Mouse (Mus musculus): ENCODE measurements around the gene Cog3. TPM values are rescaled to one million over a fixed set of nuclear protein-coding genes. Genes with fewer than 3 reads are reported as not detected.
A peak's percentile ranks its signal among the peaks of the same experiment; 100 is the strongest.

The Cog3 gene
- total RNA-seq, 2 experiments from 2014 or later: 31.6 to 47.3 TPM

DNA sequence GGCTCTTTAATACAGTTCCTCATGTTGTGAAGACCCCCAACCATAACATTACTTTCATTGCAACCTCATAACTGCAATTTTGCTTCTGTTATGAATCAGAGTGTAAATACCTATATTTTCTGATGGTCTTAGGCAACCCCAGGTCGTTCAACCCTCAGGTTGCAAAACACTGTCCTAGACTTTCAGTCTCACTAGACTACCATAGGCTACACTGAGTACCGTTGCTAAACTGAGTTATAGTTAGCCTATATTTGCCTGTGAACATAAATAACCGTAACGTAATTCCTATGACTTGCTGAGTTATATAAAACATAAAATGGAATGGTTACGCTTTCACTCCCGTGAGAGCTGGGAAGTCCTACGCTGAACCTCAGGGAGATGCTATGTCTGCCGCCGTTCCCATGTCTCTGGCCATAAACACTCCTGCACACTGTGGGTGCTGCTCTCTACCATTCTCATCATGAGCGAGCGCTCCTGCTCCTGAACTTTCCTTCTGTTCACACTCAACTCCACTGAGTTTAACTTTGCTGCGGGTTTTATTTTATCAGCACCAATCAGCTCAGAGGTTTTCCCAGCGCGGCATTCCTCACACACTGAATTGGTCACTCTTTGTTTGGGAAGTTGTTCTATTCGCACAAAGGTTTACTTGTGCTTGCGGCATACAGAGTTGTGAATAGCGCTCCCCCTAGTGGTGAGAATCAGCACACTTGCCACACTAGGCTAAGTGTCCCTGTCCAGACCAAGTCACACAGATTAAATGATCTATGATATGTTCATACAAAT, 13.4 kb upstream of the Cog3 start:
- ATAC-seq (replicated peaks; ENCODE audit: low FRiP score, low TSS enrichment, poor library complexity, severe bottlenecking): peak; percentile 76

DNA sequence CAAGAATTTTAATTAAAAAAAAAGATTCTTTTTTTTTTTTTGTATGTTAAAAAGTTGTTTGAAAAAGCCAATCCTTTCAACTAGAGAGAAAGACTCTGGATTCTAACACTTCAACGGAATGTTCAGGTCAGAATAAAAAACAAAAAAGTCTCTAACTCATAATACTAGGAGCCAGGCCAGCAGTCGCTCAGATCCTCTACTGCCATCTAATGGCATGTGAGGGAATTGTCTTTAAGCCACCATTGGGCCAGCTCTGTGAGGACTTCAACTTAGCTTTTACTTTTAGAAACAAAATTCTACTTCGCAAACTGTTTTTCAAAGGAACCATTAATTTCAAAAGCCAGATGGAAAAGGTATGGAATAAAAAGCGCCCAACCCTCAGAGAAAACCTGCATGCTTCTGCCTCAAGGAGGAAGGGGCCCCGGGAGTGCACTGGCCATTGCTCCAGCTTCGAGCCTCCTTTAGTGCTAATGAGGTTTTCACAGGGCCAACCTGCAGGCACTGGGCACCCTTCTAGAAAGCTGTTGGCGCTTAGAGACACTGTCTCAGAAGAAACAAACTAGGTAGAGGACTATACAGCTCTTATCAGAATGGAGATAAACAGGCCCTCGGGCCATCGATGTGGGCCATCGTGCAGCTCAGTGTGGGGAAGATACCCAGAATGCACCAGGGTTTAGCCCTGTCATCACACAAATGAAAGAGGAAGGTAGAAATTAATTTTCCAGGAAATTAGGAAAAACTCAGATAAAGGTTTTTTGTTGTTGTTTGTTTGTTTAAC, 6.9 kb upstream of the Cog3 start:
- peak; percentile 80 for ATAC-seq (replicated peaks; ENCODE audit: low FRiP score, low TSS enrichment, poor library complexity, severe bottlenecking)

DNA sequence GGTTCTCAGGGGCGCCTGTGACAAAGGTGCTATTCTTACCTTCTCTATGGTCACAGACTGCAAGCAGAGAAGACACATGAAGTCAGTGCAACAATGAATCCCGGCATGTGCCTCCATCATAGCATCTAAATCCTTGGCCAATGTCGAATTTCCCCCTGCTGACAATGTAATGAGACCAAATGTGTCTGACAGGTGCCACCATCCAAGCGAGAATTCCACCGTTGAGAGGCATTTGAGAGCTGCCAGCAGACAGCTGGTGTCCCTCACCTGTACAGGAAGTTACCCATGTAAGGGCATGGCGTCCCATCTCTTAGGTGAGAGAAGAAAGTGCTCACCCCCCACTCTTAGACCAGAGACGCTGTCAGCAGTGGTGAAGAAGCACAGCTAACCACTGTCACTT, 4.1 kb upstream of the Cog3 start:
- ATAC-seq (replicated peaks; ENCODE audit: low FRiP score, low TSS enrichment, poor library complexity, severe bottlenecking): no peak

DNA sequence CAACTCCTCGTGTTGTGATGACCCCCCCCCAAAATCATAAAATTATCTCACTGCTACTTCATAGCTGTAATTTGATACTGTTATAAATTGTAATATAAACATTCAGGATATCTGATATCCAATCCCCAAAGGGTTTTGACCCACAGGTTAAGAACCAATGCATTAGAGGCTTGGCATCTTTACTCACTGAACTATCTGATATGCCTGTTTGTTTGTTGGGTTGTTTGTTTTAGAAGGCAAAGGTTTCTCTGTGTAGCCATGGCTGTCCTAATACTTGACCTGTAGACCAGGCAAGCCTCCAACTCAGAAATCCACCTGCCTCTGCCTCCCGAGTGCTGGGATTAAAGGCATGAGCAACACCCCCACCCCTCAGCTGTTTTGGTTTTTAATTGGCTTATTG, 3.5 kb upstream of the Cog3 start:
- no peak for ATAC-seq (replicated peaks; ENCODE audit: low FRiP score, low TSS enrichment, poor library complexity, severe bottlenecking)

DNA sequence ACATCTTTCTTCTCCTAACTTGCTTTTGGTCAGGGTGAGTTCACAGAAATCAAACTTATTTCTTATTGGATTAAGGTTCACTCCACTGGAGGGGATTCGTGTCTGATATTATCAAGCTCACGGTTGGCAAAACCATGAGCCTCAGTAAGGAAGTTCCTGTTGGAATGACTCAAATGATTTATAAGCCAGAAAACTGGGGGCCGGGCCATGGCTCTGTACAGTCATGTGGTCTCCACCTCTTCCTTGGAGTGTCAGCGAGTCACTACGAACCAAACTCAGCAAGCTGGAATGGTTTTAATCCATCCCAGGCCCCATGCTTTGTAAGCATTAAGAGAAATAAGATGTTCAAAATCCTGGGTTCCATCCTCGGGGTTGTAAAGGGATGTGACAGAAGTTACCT, 2.7 kb upstream of the Cog3 start:
- ATAC-seq (replicated peaks; ENCODE audit: low FRiP score, low TSS enrichment, poor library complexity, severe bottlenecking): no peak

DNA sequence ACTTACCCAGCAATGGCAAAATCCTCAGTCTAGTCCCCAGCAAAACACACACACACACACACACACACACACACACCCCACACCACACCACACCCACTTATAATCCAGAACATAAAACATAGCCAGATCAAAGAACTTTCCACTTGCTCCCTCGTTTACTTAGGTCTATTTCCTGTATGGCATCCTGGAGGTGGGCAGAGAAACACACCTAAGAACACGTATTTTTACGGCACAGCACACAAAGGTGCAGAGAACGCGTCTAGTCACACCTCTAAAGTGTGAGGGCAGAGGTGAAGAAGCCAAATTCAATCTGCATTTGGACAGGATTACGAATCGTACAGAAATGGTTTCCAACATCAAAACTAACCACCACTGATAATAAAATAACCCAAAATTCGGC, 1.1 kb downstream of the Cog3 start:
- no peak for ATAC-seq (replicated peaks; ENCODE audit: low FRiP score, low TSS enrichment, poor library complexity, severe bottlenecking)

DNA sequence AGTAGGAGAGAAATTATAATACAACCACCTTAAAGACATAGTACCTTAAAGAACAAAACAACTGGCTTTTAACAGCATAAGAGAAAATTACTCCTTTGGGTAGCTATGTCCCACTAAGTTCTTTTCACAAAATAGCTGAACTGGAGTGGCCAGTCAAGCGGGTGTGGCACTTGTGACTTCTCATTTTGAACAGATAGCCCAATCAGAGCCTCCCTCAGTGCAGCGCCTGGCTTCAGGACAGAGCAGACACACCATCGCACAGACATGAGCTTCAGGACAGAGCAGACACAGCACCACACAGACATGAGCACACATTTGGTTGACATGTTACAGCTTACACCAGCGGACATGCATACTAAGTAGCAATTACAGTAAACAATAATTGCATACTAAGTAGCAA, 3.3 kb downstream of the Cog3 start:
- peak; percentile 58 for ATAC-seq (replicated peaks; ENCODE audit: low FRiP score, low TSS enrichment, poor library complexity, severe bottlenecking)

DNA sequence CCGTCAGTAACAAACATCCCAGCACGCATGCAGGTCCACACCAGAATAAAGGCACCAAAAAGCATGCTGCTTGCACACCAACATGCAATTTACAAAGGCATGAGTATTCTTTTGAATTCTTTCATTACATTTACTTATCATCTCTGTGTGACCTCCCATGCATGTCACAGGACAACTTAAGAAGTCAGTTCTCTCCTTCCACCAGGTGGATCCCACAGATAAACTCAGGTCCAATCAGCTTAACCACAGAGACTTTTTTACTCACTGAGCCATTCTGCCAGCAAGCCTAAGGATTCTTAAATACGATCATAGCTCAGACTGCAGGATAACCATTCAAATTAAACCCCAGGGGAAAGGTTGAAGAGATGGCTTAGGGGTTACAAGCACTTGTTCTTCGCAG, 5.2 kb downstream of the Cog3 start:
- peak; percentile 92 for ATAC-seq (replicated peaks; ENCODE audit: low FRiP score, low TSS enrichment, poor library complexity, severe bottlenecking)

DNA sequence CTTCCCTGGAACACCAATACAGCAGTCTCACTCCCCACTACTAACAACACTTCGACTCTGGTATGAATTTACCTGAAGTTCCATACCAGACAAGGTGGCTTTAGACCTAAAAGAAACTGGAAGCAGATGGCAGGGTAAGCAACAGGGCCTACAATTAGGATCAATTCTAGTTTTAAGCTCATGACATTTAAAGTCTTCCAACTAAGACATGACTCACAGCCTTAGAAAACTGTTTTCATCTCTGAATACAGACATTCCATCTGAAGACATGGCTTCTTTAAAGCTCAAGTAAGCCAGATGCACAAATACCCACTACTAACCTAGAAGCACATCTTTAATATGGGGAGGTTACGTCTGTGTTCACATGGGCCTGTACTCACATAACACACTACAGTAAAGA, 6.4 kb downstream of the Cog3 start:
- ATAC-seq (replicated peaks; ENCODE audit: low FRiP score, low TSS enrichment, poor library complexity, severe bottlenecking): no peak

DNA sequence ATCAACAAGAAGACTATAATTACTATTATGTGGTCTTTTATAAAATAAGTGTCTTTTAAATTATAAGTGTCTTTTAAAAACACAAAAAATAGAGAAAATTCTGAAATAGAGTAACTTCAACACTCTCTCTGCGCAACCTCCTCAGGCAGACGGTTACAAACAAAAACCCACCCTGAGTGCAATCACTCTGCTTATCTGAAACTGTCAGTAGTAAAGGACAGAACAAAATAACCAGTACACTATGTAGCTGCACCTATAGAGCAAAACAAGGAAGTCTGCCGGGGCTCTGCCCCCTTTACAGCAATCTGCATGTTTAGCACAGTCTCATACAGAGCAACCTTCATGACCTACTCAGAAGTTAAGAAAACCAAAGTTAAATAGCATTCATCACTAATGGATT, 12.4 kb downstream of the Cog3 start:
- peak; percentile 85 for ATAC-seq (replicated peaks; ENCODE audit: low FRiP score, low TSS enrichment, poor library complexity, severe bottlenecking)

DNA sequence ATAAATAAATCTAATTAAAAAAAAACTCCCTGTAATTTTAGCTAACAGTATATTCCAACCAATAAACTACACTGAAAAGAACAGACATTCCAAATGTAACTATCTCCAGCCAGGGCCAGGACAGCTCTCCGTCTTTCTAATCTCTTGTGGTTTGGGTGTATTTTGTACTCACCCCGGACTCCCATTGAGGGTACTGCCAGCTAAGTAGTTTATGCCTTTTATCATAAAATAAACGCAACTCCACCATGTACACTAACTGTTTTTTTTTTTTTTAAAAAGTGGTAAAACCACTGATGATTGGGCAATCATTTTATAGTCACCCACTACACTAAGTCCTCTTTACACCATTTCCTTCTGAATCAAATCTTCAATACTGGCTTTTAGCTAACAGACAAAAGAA, 18.7 kb downstream of the Cog3 start:
- ATAC-seq (replicated peaks; ENCODE audit: low FRiP score, low TSS enrichment, poor library complexity, severe bottlenecking): peak; percentile 93

DNA sequence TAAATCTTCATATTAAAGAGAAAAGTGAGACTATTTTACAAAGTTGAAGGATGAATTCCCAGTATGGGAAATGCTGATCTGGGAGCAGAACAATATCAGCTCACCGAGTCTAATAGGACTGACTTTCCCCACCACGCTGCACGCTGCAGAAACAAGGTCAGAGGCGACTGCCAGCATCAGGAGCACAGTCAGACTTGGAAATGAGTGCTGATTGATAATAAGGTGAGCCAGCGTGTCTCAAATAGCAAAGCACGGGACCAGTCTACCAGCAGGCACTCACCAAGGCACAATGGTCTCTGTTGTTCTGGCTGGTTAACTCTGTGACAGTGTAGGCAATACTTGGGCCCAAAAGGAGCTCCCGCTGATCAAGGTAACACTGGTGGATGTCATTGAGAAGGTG, 21.7 kb downstream of the Cog3 start:
- no peak for ATAC-seq (replicated peaks; ENCODE audit: low FRiP score, low TSS enrichment, poor library complexity, severe bottlenecking)

DNA sequence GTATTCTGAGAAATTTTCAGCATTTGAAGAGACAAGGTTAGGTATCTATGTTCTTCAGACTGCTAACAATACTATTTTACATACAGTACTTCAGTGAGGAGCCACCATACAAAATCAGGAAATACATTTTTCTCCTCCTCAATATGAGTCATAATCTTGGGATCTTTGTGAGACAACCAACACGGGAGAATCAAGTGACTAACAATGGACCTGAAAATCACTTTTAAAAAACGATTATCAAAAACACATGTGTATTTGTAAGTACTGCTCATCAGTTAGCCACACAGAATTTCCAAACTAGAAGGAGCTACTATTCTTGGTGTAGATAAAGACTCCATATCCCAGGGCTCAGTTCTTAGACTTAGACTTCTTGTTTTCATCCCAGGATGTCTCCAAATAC, 23.0 kb downstream of the Cog3 start:
- ATAC-seq (replicated peaks; ENCODE audit: low FRiP score, low TSS enrichment, poor library complexity, severe bottlenecking): no peak

DNA sequence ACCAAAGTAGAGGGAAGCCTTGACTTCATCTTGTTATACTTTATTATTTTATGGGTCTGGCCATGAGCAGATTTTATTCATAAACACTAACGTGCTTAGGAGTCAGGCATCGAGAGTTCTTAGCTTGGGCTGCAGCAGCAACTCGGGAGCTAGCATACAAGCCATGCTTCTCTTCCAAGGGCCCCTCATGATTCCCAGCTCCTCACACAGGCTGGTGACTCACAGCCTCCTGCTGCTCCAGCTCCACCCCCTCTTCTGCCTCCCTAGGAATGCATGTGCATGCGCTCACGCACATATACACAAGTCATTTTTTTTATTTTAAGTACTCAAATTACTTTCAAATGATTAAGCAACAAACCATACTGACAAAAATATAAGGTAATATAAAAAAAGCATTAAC, 26.2 kb downstream of the Cog3 start:
- ATAC-seq (replicated peaks; ENCODE audit: low FRiP score, low TSS enrichment, poor library complexity, severe bottlenecking): no peak

DNA sequence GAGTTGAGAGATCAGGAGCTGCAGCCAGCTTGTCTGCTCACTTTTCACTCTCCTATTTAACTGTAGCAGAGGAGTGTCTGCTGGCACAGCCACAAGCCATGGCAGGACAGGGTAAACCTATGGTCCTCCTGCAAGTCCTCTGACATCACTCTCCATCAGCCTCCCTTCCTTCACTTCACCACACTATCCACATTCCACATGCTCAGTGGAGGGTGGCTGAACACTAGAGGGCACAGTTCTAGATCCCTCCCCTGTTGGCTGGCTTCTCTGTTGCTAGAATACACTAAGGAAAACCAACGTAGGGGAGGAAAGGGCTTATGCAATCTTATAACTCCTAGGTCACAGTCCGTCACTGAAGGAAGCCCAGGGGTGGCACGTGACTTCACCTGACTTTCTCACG, 27.3 kb downstream of the Cog3 start:
- ATAC-seq (replicated peaks; ENCODE audit: low FRiP score, low TSS enrichment, poor library complexity, severe bottlenecking): peak; percentile 64

DNA sequence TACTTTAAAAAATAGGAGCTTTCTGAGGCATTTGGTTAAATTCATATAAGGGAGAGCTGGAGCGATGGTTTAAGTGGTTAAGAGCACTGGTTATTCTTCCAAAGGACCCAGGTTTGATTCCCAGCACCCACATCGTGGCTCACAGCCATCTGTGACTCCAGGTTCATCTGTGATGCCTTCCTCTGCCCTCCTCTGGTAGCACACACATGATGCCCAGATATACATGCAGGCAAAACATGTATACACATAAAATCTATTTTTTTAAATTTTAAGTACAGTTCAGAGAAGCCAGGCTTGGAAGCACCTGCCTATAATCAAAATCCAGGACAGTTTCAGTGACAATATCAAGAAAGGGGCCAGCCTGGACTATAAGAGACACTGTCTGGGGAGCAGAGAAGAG, 31.5 kb downstream of the Cog3 start:
- no peak for ATAC-seq (replicated peaks; ENCODE audit: low FRiP score, low TSS enrichment, poor library complexity, severe bottlenecking)

DNA sequence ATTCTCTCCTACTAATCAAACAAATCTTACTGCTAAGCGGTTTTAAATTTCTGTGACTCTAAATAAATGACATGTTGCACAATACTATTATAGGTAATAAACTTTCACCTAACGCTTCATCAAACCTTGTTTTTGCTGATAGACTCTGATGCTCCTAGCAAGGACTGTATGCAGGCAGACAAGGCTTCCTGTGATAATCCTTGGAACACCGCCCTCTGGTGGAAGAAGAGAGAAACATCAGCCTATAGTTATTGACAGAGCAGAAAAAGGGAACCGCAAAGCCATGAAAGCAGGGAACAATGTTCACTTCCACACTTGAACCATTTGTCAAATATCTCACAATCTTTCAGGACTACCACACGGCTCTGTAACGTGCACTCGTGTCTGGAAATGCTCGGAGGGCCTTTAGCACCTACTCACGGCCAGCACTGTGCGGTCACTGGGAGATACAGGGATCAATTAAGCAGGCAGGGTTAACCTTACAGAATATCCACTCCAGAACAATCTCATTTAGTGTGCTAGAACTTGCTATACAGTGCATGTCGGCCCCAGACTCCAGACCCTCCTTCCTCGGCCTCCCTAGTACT, 32.2 kb downstream of the Cog3 start:
- ATAC-seq (replicated peaks; ENCODE audit: low FRiP score, low TSS enrichment, poor library complexity, severe bottlenecking): peak; percentile 85

DNA sequence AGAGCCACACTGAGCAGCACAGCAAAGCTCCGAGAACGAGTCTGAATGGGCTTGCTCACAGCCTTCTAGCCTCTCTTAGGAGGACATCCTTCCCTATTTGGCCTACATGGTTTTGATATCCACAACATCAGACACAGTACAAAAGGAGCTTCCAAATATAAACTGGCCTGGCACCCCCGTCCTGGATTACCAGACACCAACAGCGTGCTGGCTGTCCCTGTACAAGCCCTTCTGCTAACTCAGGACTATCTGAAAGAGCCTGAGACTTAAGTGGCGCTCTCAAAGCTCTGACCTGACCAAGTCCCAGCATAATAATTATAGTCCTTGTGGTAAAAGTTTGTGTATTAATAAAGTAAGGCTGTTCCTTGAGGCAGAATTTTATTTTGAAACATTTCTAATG, 34.2 kb downstream of the Cog3 start:
- no peak for ATAC-seq (replicated peaks; ENCODE audit: low FRiP score, low TSS enrichment, poor library complexity, severe bottlenecking)

DNA sequence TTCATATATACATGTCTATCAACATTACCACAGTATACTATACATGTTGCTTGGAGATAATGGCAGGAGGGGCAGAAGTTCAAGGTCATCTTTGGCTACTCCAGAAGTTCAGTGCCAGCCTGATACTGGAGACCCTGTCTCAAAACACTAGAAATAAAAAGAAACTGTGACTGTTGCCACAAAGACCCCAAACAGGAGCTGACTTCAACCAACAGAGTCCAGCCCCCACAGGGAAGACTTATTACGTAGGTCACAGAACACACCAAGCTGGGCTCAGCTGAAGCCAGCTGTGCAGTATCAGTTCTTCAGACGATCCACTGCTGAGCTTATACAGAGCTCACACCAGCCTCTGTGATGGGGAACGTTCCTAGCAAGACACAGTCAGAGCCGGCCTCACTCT, 37.9 kb downstream of the Cog3 start:
- ATAC-seq (replicated peaks; ENCODE audit: low FRiP score, low TSS enrichment, poor library complexity, severe bottlenecking): no peak

DNA sequence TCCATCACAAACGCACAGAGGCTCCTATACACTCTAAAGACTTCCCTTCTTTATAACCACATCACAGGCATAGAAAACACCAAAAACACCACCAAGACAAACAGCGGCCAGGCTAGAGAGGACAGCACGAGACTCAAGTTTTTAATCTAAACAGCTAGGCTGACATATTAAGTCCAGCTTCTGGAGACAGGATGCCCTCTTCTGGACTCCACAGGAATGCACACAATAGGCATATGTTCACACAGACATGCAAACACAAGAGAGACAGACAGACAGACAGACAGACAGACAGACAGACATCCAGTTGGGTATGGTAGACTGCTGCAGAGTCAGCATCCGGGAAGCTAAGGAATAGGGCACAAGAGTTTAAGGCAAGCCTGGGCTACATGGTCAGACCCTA, 40.7 kb downstream of the Cog3 start:
- no peak for ATAC-seq (replicated peaks; ENCODE audit: low FRiP score, low TSS enrichment, poor library complexity, severe bottlenecking)

DNA sequence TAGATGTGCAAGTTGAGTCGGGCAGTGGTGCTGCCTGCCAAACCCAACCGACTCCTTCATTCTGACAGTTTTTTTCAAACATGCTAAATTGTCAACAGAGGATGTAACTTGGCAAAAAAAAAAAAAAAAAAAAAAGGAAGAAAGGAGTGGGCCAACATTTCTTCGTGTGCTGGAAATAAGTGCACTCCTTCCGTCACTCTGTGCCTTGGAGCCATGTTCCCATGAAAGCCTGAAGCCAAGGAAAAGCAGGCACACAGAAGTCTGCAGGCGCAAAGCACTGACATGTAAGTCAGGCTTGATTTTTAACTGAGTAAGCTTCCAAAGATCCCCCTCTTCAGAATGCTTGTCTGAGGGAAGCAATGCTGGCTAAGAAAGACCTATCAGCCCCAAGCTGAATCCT, 41.6 kb downstream of the Cog3 start:
- ATAC-seq (replicated peaks; ENCODE audit: low FRiP score, low TSS enrichment, poor library complexity, severe bottlenecking): no peak
